Mouse (Mus musculus) right cerebral cortex, adult 2 months (tissue): ENCODE results near the gene Rhox2f.
"Not testable (repeated sequence)": the region's sequence is repeated elsewhere in the genome, so short reads cannot be mapped to it uniquely, and the experiment has no call there.

Experiments
- DNase-seq, 2 experiments: peaks; one replicate each; pipeline ENCODE4 v3.0.0; 2021 to 2022; ENCODE audit warnings: low spot score in 2 of 2

Rhox2f gene

GRCm38 (mm10) chrX:37571105-37571504 is at the start of gene Rhox2f:
Rhox2f (plus strand) TSS chrX:37571405.
- DNase-seq, result not testable (repeated sequence)

GRCm38 (mm10) chrX:37530152-37530551 is 41.1 kb upstream of the Rhox2f start, which contains the start of gene Rhox2e:
Rhox2e (plus strand) TSS chrX:37530452.
- not testable (repeated sequence) for DNase-seq

- DNase-seq, result not testable (repeated sequence)
These were observed 29.5 kb upstream of the Rhox2f start, which contains the start of gene Rhox3e for GRCm38 (mm10) chrX:37541719-37542118. Rhox3e (plus strand) TSS chrX:37542019.

GRCm38 (mm10) chrX:37557112-37557511 is 14.1 kb upstream of the Rhox2f start, which contains the start of gene Rhox4e:
Rhox4e (plus strand) TSS chrX:37557412.
- not testable (repeated sequence) for DNase-seq

- DNase-seq, result not testable (repeated sequence)
These were observed 1.4 kb downstream of the Rhox2f start for GRCm38 (mm10) chrX:37572638-37573037.

- DNase-seq, result not testable (repeated sequence)
These were observed 9.5 kb downstream of the Rhox2f start, which contains the start of gene Rhox3f for GRCm38 (mm10) chrX:37580692-37581091. Rhox3f (plus strand) TSS chrX:37580992.

- DNase-seq, result not testable (repeated sequence)
These were observed 36.4 kb downstream of the Rhox2f start, which contains the start of gene Rhox4f for GRCm38 (mm10) chrX:37607604-37608003. Rhox4f (minus strand) TSS chrX:37607704.
